Mouse (Mus musculus): ENCODE measurements around the gene Krtap4-2. TPM values are rescaled to one million over a fixed set of nuclear protein-coding genes. Genes with fewer than 3 reads are reported as not detected.
"Not testable (repeated sequence)": the region's sequence is repeated elsewhere in the genome, so short reads cannot be mapped to it uniquely, and the experiment has no call there.

The Krtap4-2 gene
- not detected in 2 replicates for total RNA-seq (2021)
- long read RNA-seq, experiment 1 = 0 reads
- long read RNA-seq, experiment 2 = 0 reads

GRCm38 (mm10) chr11:99634653-99635134 is at the start of gene Krtap4-2:
Gene Krtap4-2 (minus strand): TSS chr11:99635084.
- DNase-seq = no peak

- no peak for DNase-seq
These were observed 48.6 kb upstream of the Krtap4-2 start for GRCm38 (mm10) chr11:99683481-99683880.

GRCm38 (mm10) chr11:99665860-99666259 is 31.0 kb upstream of the Krtap4-2 start, which contains the start of gene Krtap4-6:
Gene Krtap4-6 (minus strand): TSS chr11:99665960.
- DNase-seq = no peak

GRCm38 (mm10) chr11:99662802-99663201 is 27.9 kb upstream of the Krtap4-2 start:
- no peak for DNase-seq

GRCm38 (mm10) chr11:99659256-99659655 is 24.4 kb upstream of the Krtap4-2 start:
- DNase-seq = no peak

- not testable (repeated sequence) for DNase-seq
These were observed 23.7 kb upstream of the Krtap4-2 start, which contains the start of gene Gm11563 for GRCm38 (mm10) chr11:99658467-99659010. Gene Gm11563 (minus strand): TSS chr11:99658960.

- no peak for DNase-seq
These were observed 22.2 kb upstream of the Krtap4-2 start for GRCm38 (mm10) chr11:99657051-99657450.

- DNase-seq = no peak
These were observed 15.3 kb upstream of the Krtap4-2 start, which contains the start of gene Gm11555 for GRCm38 (mm10) chr11:99650136-99650535. Gene Gm11555 (minus strand): TSS chr11:99650236.

- no peak for DNase-seq
These were observed 11.6 kb upstream of the Krtap4-2 start for GRCm38 (mm10) chr11:99646444-99646843.

- DNase-seq = no peak
These were observed 9.5 kb upstream of the Krtap4-2 start for GRCm38 (mm10) chr11:99644351-99644750.

GRCm38 (mm10) chr11:99643635-99644139 is 8.8 kb upstream of the Krtap4-2 start, which contains the start of gene Krtap4-7:
Gene Krtap4-7 (minus strand): TSS chr11:99644089.
- DNase-seq = not testable (repeated sequence)

GRCm38 (mm10) chr11:99640926-99641325 is 6.0 kb upstream of the Krtap4-2 start:
- no peak for DNase-seq

GRCm38 (mm10) chr11:99637086-99637485 is 2.2 kb upstream of the Krtap4-2 start:
- no peak for DNase-seq

GRCm38 (mm10) chr11:99633293-99633692 is 1.6 kb downstream of the Krtap4-2 start:
- no peak for DNase-seq

GRCm38 (mm10) chr11:99630890-99631289 is 4.0 kb downstream of the Krtap4-2 start:
- no peak for DNase-seq

- no peak for DNase-seq
These were observed 6.7 kb downstream of the Krtap4-2 start, which contains the start of gene Krtap4-1 for GRCm38 (mm10) chr11:99628138-99628537. Gene Krtap4-1 (minus strand): TSS chr11:99628238.

- DNase-seq = no peak
These were observed 14.5 kb downstream of the Krtap4-2 start, which contains the start of gene Gm11562 for GRCm38 (mm10) chr11:99620335-99620734. Gene Gm11562 (minus strand): TSS chr11:99620435.

GRCm38 (mm10) chr11:99614796-99615363 is 20.0 kb downstream of the Krtap4-2 start, which contains the start of gene Krtap2-4:
Gene Krtap2-4 (minus strand): TSS chr11:99614846.
- no peak for DNase-seq

- DNase-seq = not testable (repeated sequence)
These were observed 24.8 kb downstream of the Krtap4-2 start, which contains the start of gene Gm11937 for GRCm38 (mm10) chr11:99610089-99610488. Gene Gm11937 (minus strand): TSS chr11:99610189.

- DNase-seq = no peak
These were observed 25.8 kb downstream of the Krtap4-2 start for GRCm38 (mm10) chr11:99609126-99609525.

- DNase-seq = not testable (repeated sequence)
These were observed 31.7 kb downstream of the Krtap4-2 start, which contains the start of gene Gm11938 for GRCm38 (mm10) chr11:99603208-99603607. Gene Gm11938 (minus strand): TSS chr11:99603308.

- DNase-seq = not testable (repeated sequence)
These were observed 37.1 kb downstream of the Krtap4-2 start, which contains the start of gene Krtap9-3 for GRCm38 (mm10) chr11:99597742-99598141. Gene Krtap9-3 (minus strand): TSS chr11:99598105.

GRCm38 (mm10) chr11:99590981-99591380 is 43.9 kb downstream of the Krtap4-2 start, which contains the start of gene Krtap1-3:
Gene Krtap1-3 (minus strand): TSS chr11:99591339.
- DNase-seq = no peak

Measured in adrenal gland, postnatal 14 days (tissue).